Mouse (Mus musculus): ENCODE measurements around the gene Ccdc146. TPM values are rescaled to one million over a fixed set of nuclear protein-coding genes. Genes with fewer than 3 reads are reported as not detected.

Gene Ccdc146
- total RNA-seq (2021), result 1 to 10 TPM; 2.7 to 3.4 TPM

- intact Hi-C loops (cut with DNase I), result no loop called here
- DNase-seq, result peak; percentile 96 to 97
Measured at GRCm38 (mm10) chr5:21424614-21425602, at the start of gene Ccdc146, which contains the start of gene Fam185a. Ccdc146 (minus strand) TSS chr5:21424677. Fam185a (plus strand) TSS chr5:21424958.

GRCm38 (mm10) chr5:21468100-21468499, 43.6 kb upstream of the Ccdc146 start:
- intact Hi-C loops (cut with DNase I), result no loop called here
- DNase-seq, result no peak

- no peak for DNase-seq
- intact Hi-C loops (cut with DNase I), result no loop called here
Measured at GRCm38 (mm10) chr5:21467387-21467786, 42.9 kb upstream of the Ccdc146 start.

- intact Hi-C loops (cut with DNase I), result no loop called here
- peak; percentile 25 to 32 for DNase-seq
Measured at GRCm38 (mm10) chr5:21440833-21441530, 16.5 kb upstream of the Ccdc146 start.

- DNase-seq, result no peak
- intact Hi-C loops (cut with DNase I), result no loop called here
Measured at GRCm38 (mm10) chr5:21439446-21440110, 15.1 kb upstream of the Ccdc146 start.

GRCm38 (mm10) chr5:21438428-21438827, 14.0 kb upstream of the Ccdc146 start:
- DNase-seq, result no peak
- intact Hi-C loops (cut with DNase I), result no loop called here

- no peak for DNase-seq
- intact Hi-C loops (cut with DNase I), result no loop called here
Measured at GRCm38 (mm10) chr5:21436471-21436975, 12.0 kb upstream of the Ccdc146 start.

GRCm38 (mm10) chr5:21434148-21434929, 9.9 kb upstream of the Ccdc146 start:
- peak; percentile 20 to 33 for DNase-seq
- intact Hi-C loops (cut with DNase I), result loop anchor here (1.0 kb wide), 2 partner anchors 152 to 206 kb away; no protein-coding TSS in a partner anchor

- no peak for DNase-seq
- intact Hi-C loops (cut with DNase I), result no loop called here
Measured at GRCm38 (mm10) chr5:21426666-21427065, 2.2 kb upstream of the Ccdc146 start.

GRCm38 (mm10) chr5:21420609-21421008, 3.9 kb downstream of the Ccdc146 start:
- DNase-seq, result peak; percentile 41 to 60
- intact Hi-C loops (cut with DNase I), result loop anchor here (1.0 to 2.0 kb wide), 2 partner anchors 142 to 155 kb away; no protein-coding TSS in a partner anchor

GRCm38 (mm10) chr5:21418613-21419012, 5.9 kb downstream of the Ccdc146 start:
- intact Hi-C loops (cut with DNase I), result no loop called here
- no peak for DNase-seq

- no peak for DNase-seq
- intact Hi-C loops (cut with DNase I), result no loop called here
Measured at GRCm38 (mm10) chr5:21414116-21414820, 10.2 kb downstream of the Ccdc146 start.

- intact Hi-C loops (cut with DNase I), result no loop called here
Measured at GRCm38 (mm10) chr5:21413322-21413721, 11.2 kb downstream of the Ccdc146 start.

GRCm38 (mm10) chr5:21412056-21412455, 12.4 kb downstream of the Ccdc146 start:
- no peak for DNase-seq
- intact Hi-C loops (cut with DNase I), result no loop called here

More at GRCm38 (mm10) chr5:21413322-21413721, 11.2 kb downstream of the Ccdc146 start:
- no peak for DNase-seq

- DNase-seq, result peak in 1 of 2 experiments; percentile 12
- intact Hi-C loops (cut with DNase I), result no loop called here
Measured at GRCm38 (mm10) chr5:21411261-21411666, 13.2 kb downstream of the Ccdc146 start.

GRCm38 (mm10) chr5:21395205-21395840, 29.2 kb downstream of the Ccdc146 start:
- peak in 1 of 2 experiments; percentile 31 for DNase-seq
- intact Hi-C loops (cut with DNase I), result no loop called here

GRCm38 (mm10) chr5:21394562-21394961, 29.9 kb downstream of the Ccdc146 start:
- intact Hi-C loops (cut with DNase I), result no loop called here
- DNase-seq, result no peak

- no peak for DNase-seq
- intact Hi-C loops (cut with DNase I), result no loop called here
Measured at GRCm38 (mm10) chr5:21391616-21392384, 32.7 kb downstream of the Ccdc146 start.

All from heart, postnatal 10 days (tissue).